Mouse (Mus musculus) frontal cortex, postnatal 25 days (tissue): ENCODE measurements around the gene Il16.

Experiments used
- DNase-seq, 2 experiments: peaks; one replicate each; pipeline ENCODE4 v3.0.0; 2022; ENCODE audit warnings: low spot score in 2 of 2

The Il16 gene

DNA sequence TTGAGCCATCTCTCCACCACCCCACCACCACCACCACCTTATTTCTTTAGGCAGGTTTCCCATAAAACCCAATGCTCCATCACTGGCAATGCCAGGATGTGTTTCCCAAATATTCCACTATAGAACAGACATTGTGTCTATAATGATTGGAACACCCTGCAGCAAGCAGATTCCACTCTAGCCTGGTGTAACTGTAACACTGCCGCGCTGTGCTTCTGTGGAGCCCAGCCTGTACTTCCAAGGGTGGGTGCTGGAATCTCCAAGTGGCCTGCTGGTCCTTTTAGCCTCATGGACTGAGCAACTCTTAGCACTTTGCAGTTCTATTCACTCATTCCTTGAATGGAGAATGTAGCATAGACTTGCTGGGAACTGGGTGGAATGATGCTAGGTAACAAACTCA is 138.7 kb downstream of the Il16 start:
- DNase-seq, result no peak

GRCm38 (mm10) chr7:83604180-83604944 is 141.2 kb downstream of the Il16 start:
- no peak for DNase-seq

- DNase-seq, result no peak
These were observed 145.6 kb downstream of the Il16 start for GRCm38 (mm10) chr7:83599913-83600286.

- no peak for DNase-seq
These were observed 146.3 kb downstream of the Il16 start for GRCm38 (mm10) chr7:83598997-83599912.

DNA sequence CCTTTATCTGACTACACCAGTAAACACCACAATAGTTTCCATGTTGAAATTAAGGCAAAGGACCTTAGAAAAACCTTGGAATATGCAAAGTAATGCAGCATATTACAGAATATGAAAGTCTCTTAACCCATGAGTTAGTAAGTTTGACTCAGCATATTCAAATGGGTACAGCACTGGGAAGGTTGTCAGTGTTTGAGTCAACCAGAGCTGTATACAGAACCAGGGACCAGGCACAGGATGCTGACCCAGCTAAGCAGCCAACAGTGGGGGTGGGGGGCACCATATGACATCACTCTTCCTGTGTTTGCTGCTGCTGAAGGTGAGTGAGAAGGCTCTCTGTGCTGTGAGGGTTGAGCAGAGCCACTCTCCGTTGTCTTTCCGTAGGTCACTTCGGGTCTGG is 148.5 kb downstream of the Il16 start:
- DNase-seq, result no peak

DNA sequence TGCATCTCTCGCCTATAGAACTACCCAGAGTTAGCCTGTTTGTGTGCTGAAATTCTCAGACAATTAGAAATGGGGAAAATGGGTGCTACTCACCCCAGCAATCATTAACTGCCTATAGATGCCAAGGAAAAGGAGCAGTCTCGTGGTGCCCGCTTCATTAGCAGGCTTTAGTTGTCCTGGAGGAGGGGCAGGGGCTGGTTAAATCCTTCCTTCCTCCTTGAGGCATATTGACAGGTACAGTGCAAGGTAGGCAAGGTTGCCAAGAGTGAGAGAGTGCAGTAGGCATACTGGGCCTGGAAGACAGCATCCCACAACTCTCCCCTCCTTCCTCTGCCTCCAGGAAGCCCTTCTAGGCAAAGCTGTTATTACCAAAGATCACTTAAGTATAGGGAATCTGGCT is 151.5 kb downstream of the Il16 start:
- DNase-seq, result no peak
